Mouse (Mus musculus) heart, postnatal 0 days (tissue): ENCODE data around the gene Epas1.

ENCODE experiments used
- CTCF ChIP-seq: IDR thresholded peaks from 2 replicates; pipeline ENCODE4 v1.5.1; 2016; ENCODE audit warnings: antibody characterized with exemption, control low read depth, low read depth
- EP300 ChIP-seq: IDR thresholded peaks from 2 replicates; pipeline ENCODE4 v1.6.1; 2016; ENCODE audit warnings: antibody characterized with exemption, low read depth

GRCm38 (mm10) chr17:86828500-86828899, 75.0 kb downstream of the Epas1 start:
- TF ChIP-seq CTCF: no peak
- no peak for TF ChIP-seq EP300
